Mouse (Mus musculus) intestine, embryonic 15.5 days (tissue): ENCODE measurements around the gene Lrwd1. TPM values are rescaled to one million over a fixed set of nuclear protein-coding genes. Genes with fewer than 3 reads are reported as not detected.
"Not testable (repeated sequence)": the region's sequence is repeated elsewhere in the genome, so short reads cannot be mapped to it uniquely, and the experiment has no call there.

Source experiments
- ATAC-seq: fragments of 200-750 bp; cut with Nextera tagmentation; 2 replicates; pipeline ENCODE4 v1.8.0; 2017; ENCODE audit warnings: moderate TSS enrichment, moderate library complexity
- H3K27ac ChIP-seq: fragments of 300-500 bp; sonication (generic); 2 replicates; pipeline ENCODE4 v1.5.1; 2015; ENCODE audit warnings: mild to moderate bottlenecking, inconsistent platforms
- H3K27me3 ChIP-seq: fragments of 300-500 bp; sonication (generic); replicated peaks from 2 replicates; pipeline ENCODE4 v1.6.1; 2015; ENCODE audit warnings: inconsistent platforms
- H3K36me3 ChIP-seq: fragments of 300-500 bp; sonication (generic); 2 replicates; pipeline ENCODE4 v1.6.1; 2015; ENCODE audit warnings: inconsistent platforms
- H3K4me1 ChIP-seq: fragments of 300-500 bp; sonication (generic); replicated peaks from 2 replicates; pipeline ENCODE4 v1.6.1; 2015; ENCODE audit warnings: inconsistent platforms
- H3K4me2 ChIP-seq: fragments of 300-500 bp; sonication (generic); replicated peaks from 2 replicates; pipeline ENCODE4 v1.6.1; 2015; ENCODE audit warnings: mild to moderate bottlenecking, inconsistent platforms
- H3K4me3 ChIP-seq: fragments of 300-500 bp; sonication (generic); replicated peaks from 2 replicates; pipeline ENCODE4 v1.5.1; 2015; ENCODE audit warnings: inconsistent platforms
- H3K9ac ChIP-seq: fragments of 300-500 bp; sonication (generic); 2 replicates; pipeline ENCODE4 v1.6.1; 2015; ENCODE audit warnings: inconsistent platforms
- H3K9me3 ChIP-seq: fragments of 300-500 bp; sonication (generic); 2 replicates; pipeline ENCODE4 v1.6.1; 2016; ENCODE audit warnings: inconsistent platforms
- WGBS: fragments of 180-500 bp; shearing (Covaris S2); methylation state at CpG from one replicate; pipeline ENCODE4 v1.1.7; 2015; 5-methylcytosine and 5-hydroxymethylcytosine counted together
- polyA plus RNA-seq: library from polyadenylated mRNA; unstranded; fragments of >200 nt; fragmentation: Nextera tagmentation; extraction: Ambion mirVana; gene quantifications from 2 replicates; pipeline ENCODE4 v1.2.1, GENCODE M21; 2015

Lrwd1 gene
- polyA plus RNA-seq, 1 experiment from 2014 or later = 24.5 TPM

- Histone ChIP-seq H3K27me3 (no peaks in the 10 kb centered on the region), H3K36me3 (peaks cover 18% of the 10 kb centered on the region), H3K9me3 (no peaks in the 10 kb centered on the region), H3K27ac (no peak overlapping the region), H3K4me2 (no peak overlapping the region), H3K4me3 (no peak overlapping the region), H3K9ac (no peak overlapping the region), H3K4me1 (no peaks in the 10 kb centered on the region)
- WGBS = 85% methylated on average over 6 of the region's 6 CpGs
- no peak for ATAC-seq
Measured at GRCm38 (mm10) chr5:136143161-136143755, 7.4 kb upstream of the Lrwd1 start.

- Histone ChIP-seq H3K9ac (no peak overlapping the region), H3K4me3 (no peak overlapping the region), H3K27ac (no peak overlapping the region), H3K9me3 (no peaks in the 10 kb centered on the region), H3K27me3 (no peaks in the 10 kb centered on the region), H3K4me1 (no peaks in the 10 kb centered on the region), H3K36me3 (peaks cover 22% of the 10 kb centered on the region), H3K4me2 (no peak overlapping the region)
- WGBS = 84% methylated on average over 5 of the region's 5 CpGs
- no peak for ATAC-seq
Measured at GRCm38 (mm10) chr5:136142746-136143145, 6.9 kb upstream of the Lrwd1 start.

DNA sequence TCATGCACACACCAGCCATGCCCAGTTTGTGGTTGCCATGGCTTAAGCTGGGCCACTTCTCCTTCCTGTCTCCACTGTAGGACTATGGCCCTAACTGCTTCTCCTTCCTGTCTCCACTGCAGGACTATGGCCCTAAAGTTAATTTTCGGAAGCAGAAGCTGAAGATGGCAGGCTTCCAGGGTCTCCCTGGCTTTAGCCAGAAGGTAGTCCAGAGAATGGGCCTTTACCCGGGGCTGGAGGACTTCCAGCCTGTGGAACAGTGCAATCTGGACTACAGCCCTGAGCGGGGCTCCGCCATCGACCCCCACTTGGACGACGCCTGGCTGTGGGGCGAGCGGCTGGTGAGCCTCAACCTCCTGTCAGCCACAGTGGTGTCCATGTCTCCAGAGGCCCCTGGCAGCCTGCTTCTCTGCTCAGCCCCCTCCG is 4.2 kb upstream of the Lrwd1 start:
- WGBS = 89% methylated on average over 10 of the region's 10 CpGs
- Histone ChIP-seq H3K4me2 (no peak overlapping the region), H3K4me1 (peaks cover 2% of the 10 kb centered on the region), H3K36me3 (peaks cover 22% of the 10 kb centered on the region), H3K4me3 (no peak overlapping the region), H3K27ac (no peak overlapping the region), H3K9me3 (no peaks in the 10 kb centered on the region), H3K27me3 (no peaks in the 10 kb centered on the region), H3K9ac (no peak overlapping the region)
- ATAC-seq = no peak

DNA sequence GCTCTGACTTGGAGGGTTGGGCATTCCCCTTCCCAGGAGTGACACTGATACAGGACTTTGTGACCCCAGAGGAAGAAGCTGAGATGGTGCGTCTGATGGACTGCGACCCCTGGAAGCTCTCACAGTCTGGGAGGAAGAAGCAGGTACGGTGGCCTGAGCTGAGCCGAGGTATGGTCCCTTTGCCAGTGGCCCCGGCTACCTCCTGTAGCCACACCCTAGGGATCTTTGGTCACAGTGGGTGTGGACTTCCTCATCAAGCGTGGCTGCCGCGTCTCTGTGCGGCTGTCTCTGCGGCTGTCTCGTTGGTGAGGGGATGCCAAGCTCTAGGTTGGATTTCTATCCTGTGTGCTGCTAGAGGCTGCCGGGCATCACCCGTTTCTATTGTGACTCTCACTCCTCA is 3.5 kb upstream of the Lrwd1 start:
- WGBS = 89% methylated on average over 13 of the region's 13 CpGs
- Histone ChIP-seq H3K36me3 (peaks cover 22% of the 10 kb centered on the region), H3K4me1 (peaks cover 7% of the 10 kb centered on the region), H3K27ac (no peak overlapping the region), H3K27me3 (no peaks in the 10 kb centered on the region), H3K9ac (no peak overlapping the region), H3K4me3 (no peak overlapping the region), H3K9me3 (no peaks in the 10 kb centered on the region), H3K4me2 (no peak overlapping the region)
- no peak for ATAC-seq

GRCm38 (mm10) chr5:136137658-136138274 is 1.9 kb upstream of the Lrwd1 start:
- Histone ChIP-seq H3K4me2 (no peak overlapping the region), H3K27ac (no peak overlapping the region), H3K4me1 (peaks cover 7% of the 10 kb centered on the region), H3K9ac (no peak overlapping the region), H3K9me3 (no peaks in the 10 kb centered on the region), H3K36me3 (peaks cover 26% of the 10 kb centered on the region), H3K4me3 (no peak overlapping the region), H3K27me3 (no peaks in the 10 kb centered on the region)
- ATAC-seq = no peak
- WGBS = 74% methylated on average over 13 of the region's 13 CpGs

- peak overlapping the region; percentile 72 for H3K4me2 ChIP-seq
- H3K4me1 ChIP-seq = peaks cover 7% of the 10 kb centered on the region
- peak; percentile 9; the same call in 1 of the 2 replicates for ATAC-seq
- H3K27me3 ChIP-seq = no peaks in the 10 kb centered on the region
- H3K9ac ChIP-seq = peak overlapping the region; percentile 58
- WGBS = 6% methylated on average over 20 of the region's 20 CpGs
- peak overlapping the region; percentile 1; the same call in 1 of the 2 replicates for H3K27ac ChIP-seq
- H3K4me3 ChIP-seq = peak overlapping the region; percentile 64
- H3K9me3 ChIP-seq = no peaks in the 10 kb centered on the region
- peaks cover 29% of the 10 kb centered on the region for H3K36me3 ChIP-seq
Measured at GRCm38 (mm10) chr5:136136292-136136990, 567 bp upstream of the Lrwd1 start.

- no peak overlapping the region for H3K9ac ChIP-seq
- H3K4me3 ChIP-seq = no peak overlapping the region
- ATAC-seq = no peak
- H3K9me3 ChIP-seq = no peaks in the 10 kb centered on the region
- H3K4me2 ChIP-seq = no peak overlapping the region
- H3K27me3 ChIP-seq = no peaks in the 10 kb centered on the region
- H3K27ac ChIP-seq = no peak overlapping the region
- H3K36me3 ChIP-seq = peaks cover 42% of the 10 kb centered on the region
- peaks cover 11% of the 10 kb centered on the region for H3K4me1 ChIP-seq
- WGBS = 82% methylated on average over 10 of the region's 10 CpGs
Measured at GRCm38 (mm10) chr5:136122165-136122564, 13.7 kb downstream of the Lrwd1 start.

DNA sequence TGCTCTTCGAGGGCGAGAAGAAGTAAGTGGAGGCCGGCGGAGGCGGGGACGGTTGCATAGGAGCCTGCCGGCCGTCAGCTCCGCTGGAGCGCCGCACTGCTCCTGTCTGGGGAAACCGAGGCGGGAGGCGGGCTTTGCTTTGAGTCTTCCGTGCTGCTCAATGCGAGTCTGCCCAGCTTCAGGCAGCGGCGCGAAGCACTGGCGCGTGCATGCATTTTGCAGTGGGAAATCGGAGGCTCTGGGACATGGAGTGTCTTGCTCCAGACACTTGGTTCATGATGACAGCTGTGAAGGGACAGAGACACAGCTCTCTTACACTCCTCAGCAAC is 19.1 kb downstream of the Lrwd1 start:
- Histone ChIP-seq H3K4me2 (peak overlapping the region; percentile 90), H3K27me3 (no peaks in the 10 kb centered on the region), H3K9me3 (no peaks in the 10 kb centered on the region), H3K4me3 (peak overlapping the region; percentile 99), H3K36me3 (peaks cover 11% of the 10 kb centered on the region; the same call in 1 of the 2 replicates), H3K9ac (peak overlapping the region; percentile 95), H3K4me1 (peaks cover 17% of the 10 kb centered on the region), H3K27ac (peak overlapping the region; percentile 71; the same call in 1 of the 2 replicates)
- ATAC-seq = peak; percentile 75
- WGBS = 0% methylated on average over 22 of the region's 22 CpGs

DNA sequence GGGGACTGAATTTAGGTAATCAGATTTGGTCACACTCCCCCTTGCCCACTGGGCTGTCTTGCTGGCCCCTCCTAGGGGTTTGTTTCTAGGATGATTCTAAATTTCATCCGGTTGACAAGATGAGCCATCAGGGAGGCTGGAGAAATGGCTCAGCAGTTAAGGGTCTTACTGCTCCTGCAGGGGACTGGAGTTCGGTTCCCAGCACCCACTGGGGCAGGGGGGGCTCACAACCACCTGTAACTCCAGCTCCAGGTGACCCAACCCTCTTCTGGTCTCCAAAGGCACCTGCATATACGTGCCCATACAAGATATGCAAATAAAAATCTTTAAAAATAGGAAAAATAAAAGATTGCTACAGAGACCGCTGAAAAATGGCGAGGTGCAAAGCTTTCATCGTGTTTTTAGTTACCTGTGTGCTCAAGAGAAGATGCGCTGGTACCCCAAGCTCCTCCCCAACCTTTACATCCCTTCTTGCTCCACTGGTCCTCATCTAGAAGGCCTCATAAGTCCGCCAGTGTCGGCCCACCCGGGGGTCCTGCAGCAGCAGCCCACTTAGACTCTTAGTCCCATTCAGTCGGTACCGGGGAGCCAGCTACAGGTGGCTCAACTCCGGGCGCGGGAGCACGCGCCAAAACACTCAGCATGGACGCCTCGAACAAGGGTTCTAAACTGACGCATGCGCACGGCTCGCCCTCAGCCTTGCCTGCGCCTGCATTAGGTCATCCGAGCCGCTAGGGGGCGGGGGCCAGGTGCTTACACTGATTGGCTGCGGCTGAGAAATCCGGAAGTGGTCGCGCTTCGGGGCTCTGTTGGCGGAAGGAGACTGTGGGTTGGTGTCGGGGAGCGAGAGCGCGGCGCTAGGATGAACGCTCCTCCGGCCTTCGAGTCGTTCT is 19.7 kb downstream of the Lrwd1 start, which contains the start of gene Polr2j:
Gene Polr2j (plus strand): TSS at position 741 of the 893 bp plus-strand sequence.
- peak within 1 kb of the TSS; percentile 71; the same call in 1 of the 2 replicates for H3K27ac ChIP-seq
- H3K36me3 ChIP-seq = peaks cover 8% of the 10 kb centered on the region; the same call in 1 of the 2 replicates
- no peaks in the 10 kb centered on the region for H3K27me3 ChIP-seq
- WGBS = 3% methylated on average over 42 of the region's 42 CpGs
- H3K4me2 ChIP-seq = peak within 1 kb of the TSS; percentile 90
- ATAC-seq = peak; percentile 97
- H3K4me3 ChIP-seq = peak within 1 kb of the TSS; percentile 99
- no peaks in the 10 kb centered on the region for H3K9me3 ChIP-seq
- H3K4me1 ChIP-seq = peaks cover 17% of the 10 kb centered on the region
- H3K9ac ChIP-seq = peak within 1 kb of the TSS; percentile 95

DNA sequence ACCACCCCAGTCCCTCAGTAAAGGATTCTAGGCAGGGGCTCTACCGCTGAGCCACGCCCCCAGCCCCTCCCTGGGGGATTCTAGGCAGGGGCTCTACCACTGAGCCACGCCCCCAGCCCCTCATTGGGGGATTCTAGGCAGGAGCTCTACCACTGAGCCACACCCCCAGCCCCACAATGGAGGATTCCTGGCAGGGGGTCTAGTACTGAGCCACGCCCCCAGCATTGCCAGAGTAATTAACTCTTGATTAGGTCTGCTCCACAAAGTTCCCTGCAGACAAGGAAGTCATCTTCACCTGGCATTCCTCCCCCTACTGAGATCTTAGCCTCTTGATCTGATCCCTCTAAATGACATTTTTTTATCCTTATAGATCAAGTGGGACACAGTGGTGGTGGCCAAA is 22.3 kb downstream of the Lrwd1 start:
- not testable (repeated sequence) for H3K27ac ChIP-seq, H3K9ac ChIP-seq
- 43% methylated on average over 4 of the region's 4 CpGs for WGBS

GRCm38 (mm10) chr5:136109042-136109441 is 26.8 kb downstream of the Lrwd1 start:
- no peaks in the 10 kb centered on the region for H3K4me1 ChIP-seq
- WGBS = 74% methylated on average over 3 of the region's 3 CpGs
- H3K27me3 ChIP-seq = no peaks in the 10 kb centered on the region
- H3K4me2 ChIP-seq = no peak overlapping the region
- no peak overlapping the region for H3K27ac ChIP-seq
- no peaks in the 10 kb centered on the region for H3K9me3 ChIP-seq
- no peak for ATAC-seq
- H3K36me3 ChIP-seq = 0 out of 2 replicates have a peak, but pooled peaks cover 7% of the 10 kb centered on the region
- no peak overlapping the region for H3K4me3 ChIP-seq
- H3K9ac ChIP-seq = no peak overlapping the region

More for the DNA sequence above, 22.3 kb downstream of the Lrwd1 start:
- peaks cover 17% of the 10 kb centered on the region for H3K4me1 ChIP-seq
- not testable (repeated sequence) for H3K27me3 ChIP-seq, ATAC-seq, H3K4me3 ChIP-seq, H3K4me2 ChIP-seq, H3K9me3 ChIP-seq, H3K36me3 ChIP-seq

DNA sequence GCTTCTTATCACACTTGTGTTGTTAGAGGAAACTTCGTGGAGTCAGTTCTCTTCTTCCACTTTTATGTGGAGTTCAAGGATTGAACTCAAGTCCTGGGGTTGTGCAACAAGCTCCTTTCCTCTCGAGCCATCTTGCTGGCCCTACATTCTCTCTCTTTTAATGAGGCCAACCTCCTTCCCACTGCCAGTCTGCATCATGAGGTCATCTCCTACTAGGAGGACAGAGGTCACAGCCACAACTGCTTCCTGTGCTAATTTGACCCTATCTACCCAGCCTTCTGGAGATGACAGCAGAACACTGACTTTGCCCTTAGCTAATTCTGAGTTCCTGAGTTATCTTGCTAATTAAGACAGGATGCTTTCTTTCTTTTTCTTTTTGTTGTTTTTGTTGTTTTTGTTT is 27.4 kb downstream of the Lrwd1 start:
- 61% methylated on average over 2 of the region's 2 CpGs for WGBS
- H3K9ac ChIP-seq = no peak overlapping the region
- no peak for ATAC-seq

More for the DNA sequence above, 27.4 kb downstream of the Lrwd1 start:
- Histone ChIP-seq H3K9me3 (no peaks in the 10 kb centered on the region), H3K4me3 (no peak overlapping the region), H3K4me2 (no peak overlapping the region), H3K27ac (no peak overlapping the region), H3K36me3 (0 out of 2 replicates have a peak, but pooled peaks cover 7% of the 10 kb centered on the region), H3K4me1 (no peaks in the 10 kb centered on the region), H3K27me3 (no peaks in the 10 kb centered on the region)
